Mouse (Mus musculus): ENCODE data around the gene Gm20403. TPM values are rescaled to one million over a fixed set of nuclear protein-coding genes. Genes with fewer than 3 reads are reported as not detected.
A peak's percentile ranks its signal among the peaks of the same experiment; 100 is the strongest.

Gene Gm20403
- polyA plus RNA-seq (2015; fragmentation: Nextera tagmentation; extraction: Ambion mirVana) = not detected in 2 replicates

- no peaks in the 10 kb centered on the region for H3K9me3 ChIP-seq (replicated peaks)
- H3K9ac ChIP-seq = peak within 1 kb of the TSS; percentile 91
- under 1% methylated on average over 60 of the region's 60 CpGs for WGBS
- no peaks in the 10 kb centered on the region for H3K36me3 ChIP-seq
- ATAC-seq (replicated peaks; ENCODE audit: insufficient number of reproducible peaks, insufficient read depth, low FRiP score, low read depth) = 0 out of 2 replicates have a peak, but pooled peaks have one; percentile 43
- H3K27me3 ChIP-seq = no peaks in the 10 kb centered on the region
- peak within 1 kb of the TSS; percentile 91 for H3K4me3 ChIP-seq
- peak within 1 kb of the TSS; percentile 91 for H3K27ac ChIP-seq
- peak within 1 kb of the TSS; percentile 94 for H3K4me2 ChIP-seq
- peaks cover 7% of the 10 kb centered on the region for H3K4me1 ChIP-seq (replicated peaks)
Observed at GRCm38 (mm10) chr12:54986052-54986717, at the start of gene Gm20403. TSS of gene Gm20403 (minus strand) at chr12:54986529.

- no peaks in the 10 kb centered on the region for H3K9me3 ChIP-seq (replicated peaks)
- no peak for ATAC-seq (replicated peaks; ENCODE audit: insufficient number of reproducible peaks, insufficient read depth, low FRiP score, low read depth)
- H3K4me3 ChIP-seq = no peak overlapping the region
- H3K36me3 ChIP-seq = no peaks in the 10 kb centered on the region
- no peak overlapping the region for H3K27ac ChIP-seq
- no peak overlapping the region for H3K9ac ChIP-seq
- no peaks in the 10 kb centered on the region for H3K4me1 ChIP-seq (replicated peaks)
- H3K27me3 ChIP-seq = no peaks in the 10 kb centered on the region
- no peak overlapping the region for H3K4me2 ChIP-seq
- 39% methylated on average over 3 of the region's 3 CpGs for WGBS
Observed at GRCm38 (mm10) chr12:55027088-55027487, 40.8 kb upstream of the Gm20403 start.

- Histone ChIP-seq H3K4me3 (no peak overlapping the region), H3K36me3 (no peaks in the 10 kb centered on the region), H3K9ac (no peak overlapping the region), H3K4me2 (no peak overlapping the region), H3K9me3 (replicated peaks) (no peaks in the 10 kb centered on the region), H3K4me1 (replicated peaks) (no peaks in the 10 kb centered on the region), H3K27me3 (no peaks in the 10 kb centered on the region), H3K27ac (no peak overlapping the region)
- WGBS = 70% methylated on average over 2 of the region's 2 CpGs
- ATAC-seq (replicated peaks; ENCODE audit: insufficient number of reproducible peaks, insufficient read depth, low FRiP score, low read depth) = no peak
Observed at GRCm38 (mm10) chr12:55023284-55023683, 37.0 kb upstream of the Gm20403 start.

GRCm38 (mm10) chr12:55019421-55019877 lies 33.1 kb upstream of the Gm20403 start:
- Histone ChIP-seq H3K27ac (no peak overlapping the region), H3K4me2 (no peak overlapping the region), H3K9ac (no peak overlapping the region), H3K9me3 (replicated peaks) (no peaks in the 10 kb centered on the region), H3K27me3 (no peaks in the 10 kb centered on the region), H3K4me1 (replicated peaks) (no peaks in the 10 kb centered on the region), H3K36me3 (no peaks in the 10 kb centered on the region), H3K4me3 (no peak overlapping the region)
- WGBS = 76% methylated on average over 7 of the region's 7 CpGs
- ATAC-seq (replicated peaks; ENCODE audit: insufficient number of reproducible peaks, insufficient read depth, low FRiP score, low read depth) = no peak

- ATAC-seq (replicated peaks; ENCODE audit: insufficient number of reproducible peaks, insufficient read depth, low FRiP score, low read depth) = no peak
- H3K4me1 ChIP-seq (replicated peaks) = no peaks in the 10 kb centered on the region
- WGBS = 70% methylated on average over 9 of the region's 9 CpGs
Observed at GRCm38 (mm10) chr12:55017119-55017721, 30.9 kb upstream of the Gm20403 start.

GRCm38 (mm10) chr12:55016339-55017118 lies 30.2 kb upstream of the Gm20403 start:
- Histone ChIP-seq H3K4me1 (replicated peaks) (no peaks in the 10 kb centered on the region), H3K4me2 (no peak overlapping the region), H3K27me3 (no peaks in the 10 kb centered on the region), H3K4me3 (no peak overlapping the region), H3K27ac (no peak overlapping the region), H3K9ac (no peak overlapping the region), H3K36me3 (no peaks in the 10 kb centered on the region), H3K9me3 (replicated peaks) (no peaks in the 10 kb centered on the region)
- WGBS = 68% methylated on average over 8 of the region's 8 CpGs
- ATAC-seq (replicated peaks; ENCODE audit: insufficient number of reproducible peaks, insufficient read depth, low FRiP score, low read depth) = no peak

More at GRCm38 (mm10) chr12:55017119-55017721, 30.9 kb upstream of the Gm20403 start:
- Histone ChIP-seq H3K4me2 (no peak overlapping the region), H3K27me3 (no peaks in the 10 kb centered on the region), H3K9me3 (replicated peaks) (no peaks in the 10 kb centered on the region), H3K4me3 (no peak overlapping the region), H3K27ac (no peak overlapping the region), H3K9ac (no peak overlapping the region), H3K36me3 (no peaks in the 10 kb centered on the region)

- Histone ChIP-seq H3K9ac (no peak overlapping the region), H3K4me1 (replicated peaks) (no peaks in the 10 kb centered on the region), H3K27ac (no peak overlapping the region), H3K27me3 (no peaks in the 10 kb centered on the region), H3K9me3 (replicated peaks) (no peaks in the 10 kb centered on the region), H3K4me3 (no peak overlapping the region), H3K4me2 (no peak overlapping the region), H3K36me3 (no peaks in the 10 kb centered on the region)
- 75% methylated on average over 5 of the region's 5 CpGs for WGBS
- no peak for ATAC-seq (replicated peaks; ENCODE audit: insufficient number of reproducible peaks, insufficient read depth, low FRiP score, low read depth)
Observed at GRCm38 (mm10) chr12:55015428-55015827, 29.1 kb upstream of the Gm20403 start.

- H3K9me3 ChIP-seq (replicated peaks) = no peaks in the 10 kb centered on the region
- H3K9ac ChIP-seq = no peak within 1 kb of the TSS
- H3K27ac ChIP-seq = no peak within 1 kb of the TSS
- no peaks in the 10 kb centered on the region for H3K36me3 ChIP-seq
- H3K27me3 ChIP-seq = no peaks in the 10 kb centered on the region
- H3K4me2 ChIP-seq = no peak within 1 kb of the TSS
- ATAC-seq (replicated peaks; ENCODE audit: insufficient number of reproducible peaks, insufficient read depth, low FRiP score, low read depth) = no peak
- WGBS = 83% methylated on average over 6 of the region's 6 CpGs
- no peak within 1 kb of the TSS for H3K4me3 ChIP-seq
- no peaks in the 10 kb centered on the region for H3K4me1 ChIP-seq (replicated peaks)
Observed at GRCm38 (mm10) chr12:55013626-55014398, 27.5 kb upstream of the Gm20403 start, which contains the start of gene Baz1a. TSS of gene Baz1a (minus strand) at chr12:55014348.

GRCm38 (mm10) chr12:55013031-55013430 lies 26.7 kb upstream of the Gm20403 start:
- WGBS = 77% methylated on average over 1 of the region's 1 CpGs
- no peak overlapping the region for H3K27ac ChIP-seq
- H3K4me2 ChIP-seq = no peak overlapping the region
- no peaks in the 10 kb centered on the region for H3K4me1 ChIP-seq (replicated peaks)
- H3K36me3 ChIP-seq = no peaks in the 10 kb centered on the region
- H3K9me3 ChIP-seq (replicated peaks) = no peaks in the 10 kb centered on the region
- no peaks in the 10 kb centered on the region for H3K27me3 ChIP-seq
- H3K4me3 ChIP-seq = no peak overlapping the region
- no peak for ATAC-seq (replicated peaks; ENCODE audit: insufficient number of reproducible peaks, insufficient read depth, low FRiP score, low read depth)
- H3K9ac ChIP-seq = no peak overlapping the region

- H3K4me1 ChIP-seq (replicated peaks) = no peaks in the 10 kb centered on the region
- no peak overlapping the region for H3K4me3 ChIP-seq
- H3K4me2 ChIP-seq = no peak overlapping the region
- 78% methylated on average over 14 of the region's 14 CpGs for WGBS
- H3K9me3 ChIP-seq (replicated peaks) = no peaks in the 10 kb centered on the region
- no peaks in the 10 kb centered on the region for H3K36me3 ChIP-seq
- no peaks in the 10 kb centered on the region for H3K27me3 ChIP-seq
- no peak overlapping the region for H3K27ac ChIP-seq
- ATAC-seq (replicated peaks; ENCODE audit: insufficient number of reproducible peaks, insufficient read depth, low FRiP score, low read depth) = no peak
- no peak overlapping the region for H3K9ac ChIP-seq
Observed at GRCm38 (mm10) chr12:55007361-55008008, 21.2 kb upstream of the Gm20403 start.

Measured in heart, embryonic 15.5 days (tissue).